Mouse (Mus musculus): Measurements from ENCODE around the gene Sbk1.

- no peak for TF ChIP-seq CTCF (IDR thresholded peaks at IDR 0.05; ENCODE audit: low read depth)
- TF ChIP-seq EP300 (IDR thresholded peaks at IDR 0.05; ENCODE audit: low read depth), result no peak
Measured at GRCm38 (mm10) chr7:126289956-126290355, 17.5 kb downstream of the Sbk1 start.
